Mouse (Mus musculus) cerebellum, adult 8-10 months (tissue): ENCODE data around the gene Qars.

Experiments
- DNase-seq: peaks from one replicate; pipeline ENCODE4 v3.0.0; 2022

Qars gene

DNA sequence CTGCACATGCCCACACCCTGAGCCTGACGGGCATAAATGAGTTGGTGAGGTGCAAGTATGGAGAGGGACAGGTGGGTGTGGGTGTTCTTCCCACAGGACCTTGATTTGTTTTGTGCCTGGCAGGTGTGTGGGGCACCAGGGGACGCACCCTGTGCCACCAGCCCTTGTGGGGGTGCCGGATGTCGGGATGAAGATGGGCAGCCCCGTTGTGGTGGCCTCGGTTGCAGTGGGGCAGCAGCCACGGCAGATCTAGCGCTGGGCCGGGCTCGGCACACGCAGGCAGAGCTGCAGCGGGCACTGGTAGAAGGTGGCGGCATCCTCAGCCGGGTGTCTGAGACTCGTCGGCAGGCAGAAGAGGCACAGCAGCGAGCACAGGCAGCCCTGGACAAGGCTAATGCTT is 19.1 kb upstream of the Qars start:
- no peak for DNase-seq

DNA sequence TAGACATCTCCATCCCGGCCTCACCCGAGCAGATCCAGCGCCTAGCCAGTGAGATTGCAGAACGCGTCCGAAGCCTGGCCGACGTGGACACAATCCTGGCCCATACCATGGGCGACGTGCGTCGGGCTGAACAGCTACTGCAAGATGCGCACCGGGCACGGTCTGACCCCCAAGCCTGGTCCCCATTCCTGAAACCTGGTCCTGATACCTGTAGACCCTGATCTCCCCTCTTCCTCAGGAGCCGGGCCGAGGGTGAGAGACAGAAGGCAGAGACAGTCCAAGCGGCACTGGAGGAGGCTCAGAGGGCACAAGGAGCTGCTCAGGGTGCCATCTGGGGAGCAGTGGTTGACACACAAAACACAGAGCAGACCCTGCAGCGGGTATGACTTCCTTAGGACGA is 18.3 kb upstream of the Qars start:
- no peak for DNase-seq

DNA sequence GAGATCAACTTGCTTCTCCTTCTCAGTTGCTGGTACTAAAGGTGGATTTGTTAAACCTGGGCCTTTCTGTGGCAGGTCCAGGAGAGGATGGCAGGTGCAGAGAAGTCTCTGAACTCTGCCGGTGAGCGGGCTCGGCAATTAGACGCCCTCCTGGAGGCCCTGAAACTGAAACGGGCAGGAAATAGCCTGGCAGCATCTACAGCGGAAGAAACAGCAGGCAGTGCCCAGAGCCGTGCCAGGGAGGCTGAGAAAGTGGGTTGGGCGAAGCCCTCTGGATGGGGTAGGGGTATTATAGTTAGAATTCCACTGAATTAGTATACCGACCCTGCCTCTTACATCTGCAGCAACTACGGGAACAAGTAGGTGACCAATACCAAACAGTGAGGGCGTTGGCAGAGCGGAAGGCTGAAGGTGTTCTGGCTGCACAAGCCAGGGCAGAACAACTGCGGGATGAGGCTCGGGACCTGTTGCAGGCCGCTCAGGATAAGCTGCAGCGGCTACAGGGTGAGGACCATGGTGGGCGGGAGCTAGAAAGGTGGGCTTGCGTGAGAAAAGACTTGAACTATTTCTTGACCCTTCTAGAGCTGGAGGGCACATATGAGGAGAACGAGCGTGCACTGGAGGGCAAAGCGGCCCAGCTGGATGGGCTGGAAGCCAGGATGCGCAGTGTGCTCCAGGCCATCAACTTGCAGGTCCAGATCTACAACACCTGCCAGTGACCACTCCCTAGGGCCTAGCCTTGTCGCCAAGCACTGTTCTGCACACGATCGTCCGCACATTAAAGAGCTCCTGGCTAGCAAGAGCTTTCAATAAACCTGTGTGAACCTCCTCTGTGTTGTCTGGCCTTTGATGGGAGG is 17.6 kb upstream of the Qars start:
- no peak for DNase-seq

- DNase-seq: peak; percentile 93
These were observed 16.8 kb upstream of the Qars start, which contains the start of gene Usp19 for GRCm38 (mm10) chr9:108490559-108491285. Gene Usp19, plus strand, starts transcription at chr9:108490602.

DNA sequence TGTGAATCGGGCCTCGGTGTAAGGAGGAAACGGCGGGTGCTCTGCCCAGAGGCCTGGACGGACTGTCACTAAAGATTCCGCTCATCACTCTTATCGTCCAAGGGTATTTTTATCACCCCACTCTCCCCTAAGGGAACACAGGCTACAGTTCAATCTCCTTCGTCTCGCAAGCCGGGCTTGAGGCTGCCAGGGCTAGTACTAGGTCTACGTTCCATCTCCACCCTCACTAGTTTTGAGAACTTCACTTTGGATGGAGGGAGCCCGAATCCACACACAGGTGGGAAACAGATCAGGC is 16.3 kb upstream of the Qars start:
- no peak for DNase-seq

- no peak for DNase-seq
These were observed 15.3 kb upstream of the Qars start for GRCm38 (mm10) chr9:108492043-108492750.

DNA sequence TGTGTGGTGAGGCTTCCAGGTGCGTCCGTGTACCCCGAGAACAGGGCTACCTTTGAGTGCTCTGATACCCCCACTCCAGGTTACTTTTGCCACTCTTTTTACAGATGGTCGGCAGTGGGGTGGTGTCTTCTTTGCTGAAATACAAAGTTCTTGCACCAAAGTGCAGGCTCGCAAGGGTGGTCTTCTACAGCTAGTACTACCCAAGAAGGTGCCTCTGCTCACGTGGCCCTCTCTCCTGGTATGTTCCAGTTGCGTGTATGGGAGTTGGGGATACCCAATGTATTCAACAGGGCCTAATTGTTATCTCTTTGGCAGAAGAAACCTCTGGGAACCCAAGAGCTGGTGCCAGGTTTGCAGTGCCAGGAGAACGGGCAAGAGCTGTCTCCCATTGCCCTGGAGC is 14.3 kb upstream of the Qars start:
- no peak for DNase-seq

- DNase-seq: no peak
These were observed 13.2 kb upstream of the Qars start for GRCm38 (mm10) chr9:108494146-108494825.

DNA sequence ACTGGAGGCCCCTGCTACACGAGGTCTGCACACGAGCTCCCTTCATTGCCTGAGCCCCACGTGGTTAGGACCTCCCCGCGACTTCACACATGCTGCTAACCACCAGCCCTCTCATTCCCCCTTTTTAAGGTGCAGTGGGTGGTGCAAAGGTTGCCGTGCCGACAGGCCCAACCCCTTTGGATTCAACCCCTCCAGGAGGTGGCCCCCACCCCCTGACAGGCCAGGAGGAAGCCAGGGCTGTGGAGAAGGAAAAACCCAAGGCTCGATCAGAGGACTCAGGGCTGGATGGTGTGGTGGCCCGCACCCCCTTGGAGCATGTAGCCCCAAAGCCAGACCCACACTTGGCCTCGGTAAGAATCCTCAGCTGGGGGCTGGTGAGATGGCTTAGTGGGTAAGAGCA is 12.6 kb upstream of the Qars start:
- no peak for DNase-seq

DNA sequence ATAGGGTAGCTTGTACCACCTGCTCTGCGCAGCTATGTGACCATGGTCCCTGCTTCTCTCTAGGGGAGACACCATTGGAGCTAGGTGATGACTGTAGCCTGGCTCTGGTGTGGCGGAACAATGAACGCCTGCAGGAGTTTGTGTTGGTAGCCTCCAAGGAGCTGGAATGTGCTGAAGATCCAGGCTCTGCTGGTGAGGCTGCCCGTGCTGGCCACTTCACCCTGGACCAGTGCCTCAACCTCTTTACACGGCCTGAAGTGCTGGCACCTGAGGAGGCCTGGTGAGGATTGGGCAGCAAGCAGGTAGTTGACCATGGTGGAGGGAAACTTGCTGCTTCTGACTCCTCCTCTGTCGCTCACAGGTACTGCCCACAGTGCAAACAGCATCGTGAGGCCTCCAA is 8.3 kb upstream of the Qars start:
- DNase-seq: no peak

GRCm38 (mm10) chr9:108499943-108500342 is 7.6 kb upstream of the Qars start:
- DNase-seq: no peak

- DNase-seq: no peak
These were observed 605 bp upstream of the Qars start for GRCm38 (mm10) chr9:108506901-108507300.

GRCm38 (mm10) chr9:108508776-108509175 is 1.3 kb downstream of the Qars start:
- no peak for DNase-seq

- DNase-seq: peak; percentile 95
These were observed 9.1 kb downstream of the Qars start, which contains the start of gene Qrich1 for GRCm38 (mm10) chr9:108516380-108517251. Gene Qrich1, plus strand, starts transcription at chr9:108516806.

DNA sequence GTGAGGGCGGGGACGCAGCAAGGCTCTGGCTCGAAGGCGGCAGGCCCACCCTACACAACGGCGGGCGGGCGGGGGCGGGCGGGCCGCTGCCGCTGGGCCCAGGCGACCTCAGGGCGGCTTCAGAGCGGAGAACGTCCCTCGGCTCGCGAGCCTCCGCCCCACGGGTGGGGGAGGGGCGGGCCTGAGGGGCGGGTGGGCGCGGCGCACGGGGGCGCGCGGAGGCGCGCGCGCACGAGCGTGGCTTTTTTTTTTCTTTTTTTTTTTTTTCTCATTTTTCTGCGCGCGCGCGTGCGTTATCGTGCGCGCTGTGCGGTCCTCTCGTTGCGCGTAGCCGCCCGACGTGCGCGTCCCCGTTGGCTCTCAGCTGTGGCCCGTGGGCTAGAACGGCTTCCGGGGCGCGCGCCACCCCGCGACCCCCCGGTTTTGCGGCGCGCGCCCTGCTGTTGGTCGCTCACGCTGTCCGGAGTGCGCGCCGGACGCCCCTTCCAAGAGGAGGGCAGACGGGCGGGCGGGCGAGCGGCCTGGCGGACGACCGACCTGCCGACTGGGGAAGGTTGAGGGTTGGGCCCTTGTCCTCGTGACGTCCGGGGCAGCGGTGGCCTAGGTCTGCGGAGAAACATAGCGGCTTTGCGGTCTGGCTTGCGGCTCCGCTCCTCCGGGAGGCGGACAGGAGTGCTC is 9.9 kb downstream of the Qars start:
- peak; percentile 78 for DNase-seq

DNA sequence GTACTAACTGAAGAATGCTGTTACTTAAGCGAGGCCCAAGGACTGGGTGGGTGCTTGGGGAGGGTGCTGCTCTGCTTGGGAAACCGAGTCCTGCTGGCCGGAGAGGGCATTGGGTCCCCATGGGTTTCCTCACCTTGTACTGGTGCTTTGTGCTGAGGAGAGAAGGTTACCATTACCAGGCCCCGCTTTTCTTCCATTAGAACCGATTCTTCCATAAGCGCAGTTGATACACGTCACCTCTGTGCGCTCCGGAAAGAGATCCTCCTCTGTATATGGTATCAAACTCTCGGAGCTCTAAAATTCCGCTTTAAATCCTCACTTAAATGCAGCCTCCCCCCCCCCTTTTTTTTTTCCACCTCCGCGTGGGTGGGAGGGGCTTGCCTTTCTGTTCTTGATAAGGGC is 10.4 kb downstream of the Qars start:
- no peak for DNase-seq

GRCm38 (mm10) chr9:108521604-108522003 is 14.1 kb downstream of the Qars start:
- no peak for DNase-seq

GRCm38 (mm10) chr9:108523341-108523740 is 15.8 kb downstream of the Qars start:
- no peak for DNase-seq

GRCm38 (mm10) chr9:108525400-108525799 is 17.9 kb downstream of the Qars start:
- no peak for DNase-seq

DNA sequence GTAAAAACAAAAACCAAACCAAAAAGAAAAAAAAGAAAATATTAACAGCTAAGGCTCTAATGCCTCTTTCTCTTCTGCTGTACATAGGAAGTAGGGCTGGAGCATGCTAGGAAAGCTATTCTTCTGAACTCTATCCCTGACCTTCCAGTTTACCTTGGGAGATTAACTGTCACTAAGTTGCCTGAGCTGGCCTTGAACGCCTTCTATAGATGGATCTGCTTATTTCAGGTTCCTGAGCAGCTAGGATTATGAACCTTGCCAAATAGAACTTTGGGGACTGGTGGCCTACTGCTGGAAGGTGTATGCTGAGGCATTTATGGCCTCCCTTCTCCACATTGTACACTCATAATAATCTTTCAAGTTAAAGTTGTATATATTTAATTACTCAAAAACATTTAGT is 23.4 kb downstream of the Qars start:
- no peak for DNase-seq

- DNase-seq: no peak
These were observed 24.0 kb downstream of the Qars start for GRCm38 (mm10) chr9:108531496-108531895.

DNA sequence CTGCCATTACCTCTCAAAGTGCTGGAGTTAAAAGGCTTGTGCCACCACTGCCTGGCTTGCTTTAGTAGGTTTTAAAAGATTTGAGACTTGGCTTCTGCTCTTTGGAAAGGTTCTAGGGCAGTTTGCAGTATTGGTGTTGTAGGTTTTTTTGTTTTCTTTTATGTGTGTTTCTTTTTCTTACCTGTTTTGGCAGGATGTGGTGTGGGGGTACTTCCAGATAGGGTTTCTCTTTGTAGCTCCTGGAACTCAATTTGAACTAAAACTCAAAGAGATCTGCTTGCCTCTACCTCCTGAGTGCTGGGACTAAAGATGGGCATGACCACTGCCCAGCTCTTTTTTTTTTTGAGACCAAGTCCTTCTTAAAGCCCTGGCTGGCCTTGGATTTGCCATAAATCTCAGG is 33.3 kb downstream of the Qars start:
- DNase-seq: no peak
